Mouse (Mus musculus) CD4-positive naive resting alpha-beta T cell, adult 76 days (primary cell): Measurements from ENCODE around the gene Kcnip3. TPM values are rescaled to one million over a fixed set of nuclear protein-coding genes. Genes with fewer than 3 reads are reported as not detected.

Experiments used
- total RNA-seq: library from RNA; stranded (reverse); gene quantifications from one replicate; pipeline ENCODE4 v1.2.4, GENCODE M21; 2023

The Kcnip3 gene
- not detected for total RNA-seq

GRCm38 (mm10) chr2:127522006-127522441, at the start of gene Kcnip3:
Gene Kcnip3 (minus strand): TSS chr2:127522094.

GRCm38 (mm10) chr2:127541185-127541584, 19.3 kb upstream of the Kcnip3 start, which contains the start of gene Prom2:
Gene Prom2 (minus strand): TSS chr2:127541467.

GRCm38 (mm10) chr2:127444055-127444789, 77.7 kb downstream of the Kcnip3 start, which contains the start of gene Fahd2a:
Gene Fahd2a (minus strand): TSS chr2:127444565.

GRCm38 (mm10) chr2:127424977-127425376, 96.9 kb downstream of the Kcnip3 start, which contains the start of gene Gpat2:
Gene Gpat2 (plus strand): TSS chr2:127425199.

Other genes with a start within 250 kb of the Kcnip3 start
- gene Dusp2, start 185.9 kb downstream of the Kcnip3 start, total RNA-seq = 171 TPM
- 0.47 TPM for gene Astl, start 183.5 kb downstream of the Kcnip3 start, total RNA-seq
- gene Adra2b, start 158.9 kb downstream of the Kcnip3 start, total RNA-seq = not detected
- gene Gpat2, start 96.9 kb downstream of the Kcnip3 start, total RNA-seq = 0.29 TPM
- 15.8 TPM for gene Fahd2a, start 77.5 kb downstream of the Kcnip3 start, total RNA-seq
- not detected for gene Prom2, start 19.4 kb upstream of the Kcnip3 start, total RNA-seq
- gene Zfp661, start 65.0 kb upstream of the Kcnip3 start, total RNA-seq = 3.3 TPM
- gene Mrps5, start 65.1 kb upstream of the Kcnip3 start, total RNA-seq = 163 TPM
- not detected for gene Mal, start 134.6 kb upstream of the Kcnip3 start, total RNA-seq
- gene Mall, start 207.8 kb upstream of the Kcnip3 start, total RNA-seq = not detected